Comparison of ENCODE assay signal across 8 mouse cellular contexts in the genomic region with DNA sequence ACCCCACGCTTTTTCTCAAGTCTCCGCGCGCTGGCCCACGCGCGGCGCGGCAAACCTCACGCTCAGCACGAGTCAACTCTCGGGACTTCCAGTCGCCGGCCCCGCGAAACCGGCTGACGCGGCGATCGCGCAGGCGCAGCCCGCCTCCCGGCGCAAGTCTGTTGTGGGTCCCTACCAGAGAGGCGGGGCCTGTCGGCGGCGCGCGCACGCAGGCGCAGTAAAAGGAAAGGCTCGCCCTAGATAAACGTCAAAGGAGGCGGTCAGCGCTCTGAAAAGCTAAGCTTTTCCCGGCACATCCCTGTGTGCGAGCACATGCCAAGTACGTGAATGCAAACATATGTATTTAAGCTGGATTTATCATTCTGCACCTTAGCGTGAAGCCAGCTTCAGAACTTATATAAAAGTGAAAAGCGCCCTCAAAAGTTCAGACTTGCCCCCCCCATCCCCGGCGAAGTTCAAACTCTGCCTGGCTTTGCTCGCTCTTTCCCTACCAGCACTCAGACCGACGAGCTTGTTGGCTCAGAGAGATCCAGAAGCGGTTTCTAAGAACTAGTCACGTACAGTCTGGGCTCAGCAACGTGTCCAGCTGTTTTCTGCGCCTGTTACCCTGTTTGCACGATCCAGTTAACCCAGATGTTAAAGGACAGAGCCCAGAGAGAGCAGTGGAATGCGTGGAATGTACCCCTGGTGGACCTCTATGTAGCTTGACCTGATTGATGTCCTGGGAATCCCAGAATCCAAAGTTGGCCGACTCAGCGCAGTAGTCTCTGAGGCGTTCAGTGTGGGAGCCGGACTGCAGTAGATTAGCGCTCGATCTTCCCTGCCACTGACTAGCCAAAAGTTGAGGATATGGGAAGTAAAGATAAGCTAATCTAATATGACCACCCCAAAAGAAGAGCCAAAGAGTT. TPM values are rescaled to one million over a fixed set of nuclear protein-coding genes. Genes with fewer than 3 reads are reported as not detected.
DNase-seq lines count a peak whose midpoint lies in the region; ATAC-seq and TF ChIP-seq lines count a peak whose summit lies in the region.

A gene (minus strand): TSS at position 118 of the 908 bp plus-strand sequence.

- peak; percentile 69 for DNase-seq in MEL-GATA-1-ER (ENCODE audit: extremely low read depth, low read depth)
- DNase-seq in cerebellum, adult 8-10 months, result peak; percentile 91
- DNase-seq in hindbrain, embryonic 10.5 days (ENCODE audit: low spot score), result peak; percentile 93
- peak; percentile 95 for DNase-seq in layer of hippocampus, adult 9-11 months
- DNase-seq in lung, postnatal 0 days (ENCODE audit: low spot score), result peak; percentile 97
- DNase-seq in ovary, postnatal 14 days (ENCODE audit: low spot score), result peak; percentile 92
- DNase-seq in thymus, postnatal 14 days, result peak; percentile 96

- H3K36me3 ChIP-seq in hindbrain, embryonic 10.5 days, result peaks cover 39% of the 10 kb centered on the region
- no peaks in the 10 kb centered on the region; the same call in 1 of the 2 replicates for H3K36me3 ChIP-seq in lung, postnatal 0 days (ENCODE audit: insufficient read depth, low read length)

- peak; percentile 98 for ATAC-seq in frontal cortex, adult (ENCODE audit: low TSS enrichment)
- ATAC-seq in lung, postnatal 0 days, result peak; percentile 96

- H3K9ac ChIP-seq in lung, postnatal 0 days (replicated peaks; ENCODE audit: low read depth), result peak within 1 kb of the TSS; percentile 71

- no peak for TF ChIP-seq CTCF in lung, postnatal 0 days (IDR thresholded peaks at IDR 0.05)

- H3K4me1 ChIP-seq in hindbrain, embryonic 10.5 days (replicated peaks), result peaks cover 22% of the 10 kb centered on the region
- peaks cover 3% of the 10 kb centered on the region for H3K4me1 ChIP-seq in lung, postnatal 0 days (ENCODE audit: insufficient read depth, low read depth, low read length)

- H3K27me3 ChIP-seq in hindbrain, embryonic 10.5 days (ENCODE audit: insufficient read depth, poor library complexity, severe bottlenecking), result no peaks in the 10 kb centered on the region
- no peaks in the 10 kb centered on the region for H3K27me3 ChIP-seq in lung, postnatal 0 days (replicated peaks; ENCODE audit: insufficient read depth, low read length)

- peak within 1 kb of the TSS; percentile 75 for H3K4me3 ChIP-seq in hindbrain, embryonic 10.5 days
- H3K4me3 ChIP-seq in lung, postnatal 0 days (ENCODE audit: low read depth, low read length), result peak within 1 kb of the TSS; percentile 63

- under 1% methylated on average over 60 of the region's 60 CpGs for WGBS in hindbrain, embryonic 10.5 days
- WGBS in lung, postnatal 0 days, result under 1% methylated on average over 60 of the region's 60 CpGs

- H3K4me2 ChIP-seq in lung, postnatal 0 days (replicated peaks; ENCODE audit: low read depth, low read length), result peak within 1 kb of the TSS; percentile 97

- peak; percentile 29 for TF ChIP-seq EP300 in lung, postnatal 0 days (IDR thresholded peaks at IDR 0.05)

- peak within 1 kb of the TSS; percentile 96 for H3K27ac ChIP-seq in hindbrain, embryonic 10.5 days
- peak within 1 kb of the TSS; percentile 91 for H3K27ac ChIP-seq in lung, postnatal 0 days (ENCODE audit: low read length)

- peaks cover 10% of the 10 kb centered on the region; the same call in 1 of the 2 replicates for H3K9me3 ChIP-seq in hindbrain, embryonic 10.5 days
- H3K9me3 ChIP-seq in lung, postnatal 0 days (ENCODE audit: low read length), result no peaks in the 10 kb centered on the region

RNA-seq across cellular contexts. Expression of the gene that starts here (rescaled TPM):
- polyA plus RNA-seq in hindbrain, embryonic 10.5 days (2016; fragmentation: Nextera tagmentation; extraction: Ambion mirVana), result 5.3 and 5.9 TPM in 2 replicates
- 5.4 and 5.9 TPM in 2 replicates for polyA plus RNA-seq in lung, postnatal 0 days (2015; fragmentation: Nextera tagmentation; extraction: Ambion mirVana)

Comparison
In these comparisons a context has a peak if more than half of its experiments do, and no peak if none do; other contexts are left out.
1. Peak in every context shown above with its lines: DNase-seq, ATAC-seq, H3K4me3 ChIP-seq and H3K27ac ChIP-seq.